Mouse (Mus musculus) cortical plate, adult 2 months (tissue): ENCODE measurements around the gene Spata18.

ENCODE experiments used
- CTCF ChIP-seq: fragments of 200-500 bp; IDR thresholded peaks from 2 replicates; pipeline ENCODE4 v1.5.1; 2011; ENCODE audit warnings: mild to moderate bottlenecking, control low read depth, low read length; ENCODE audit not compliant: insufficient read depth; ENCODE audit errors: extremely low read depth
- POLR2A ChIP-seq: fragments of 200-500 bp; IDR thresholded peaks from 2 replicates; pipeline ENCODE4 v1.6.1; 2011; ENCODE audit warnings: mild to moderate bottlenecking, low read length, control low read depth; ENCODE audit not compliant: insufficient read depth; ENCODE audit errors: extremely low read depth

GRCm38 (mm10) chr5:73625505-73625904 is 25.7 kb upstream of the Spata18 start:
- TF ChIP-seq POLR2A (no peak), CTCF (no peak)
